In the genomic region with DNA sequence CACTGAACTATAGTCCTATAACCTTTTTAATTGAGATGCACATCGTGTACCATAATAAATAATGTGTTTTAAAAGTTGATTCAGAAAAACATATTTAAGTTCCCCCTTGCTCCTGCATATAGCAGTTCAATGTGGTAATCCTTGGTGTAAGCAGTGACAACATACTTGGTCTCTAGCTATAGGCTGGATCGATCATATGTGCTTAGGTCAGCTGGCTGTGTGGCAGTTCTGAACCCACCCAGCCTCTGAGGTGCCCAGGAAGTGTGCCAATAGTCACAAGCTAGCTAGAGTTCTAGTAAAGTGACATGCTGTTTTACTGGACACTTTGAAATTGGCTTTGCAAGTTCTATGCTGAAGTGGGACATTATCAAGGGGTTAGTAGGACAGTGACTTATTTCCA, we compare ENCODE assay signal across 22 mouse cellular contexts.
A peak's percentile ranks its signal among the peaks of the same experiment; 100 is the strongest.
DNase-seq lines count a peak whose midpoint lies in the region; ATAC-seq lines count a peak whose summit lies in the region.
"Had no signal": no experiment of that assay in that cellular context is flagged by ENCODE, and none has a peak within 500 bp of the region (broad histone marks: within the 10 kb centered on the region; RNA-seq: fewer than 3 reads in every experiment).

No protein-coding gene starts in this region.

- no peaks in the 10 kb centered on the region for H3K27me3 ChIP-seq in heart, embryonic 10.5 days (ENCODE audit: insufficient read depth, poor library complexity, severe bottlenecking)
- H3K27me3 ChIP-seq: CH12.LX, Patski had no signal

- no peaks in the 10 kb centered on the region for H3K4me1 ChIP-seq in heart, embryonic 10.5 days

- 82% methylated on average over 2 of the region's 2 CpGs for WGBS in heart, embryonic 10.5 days

- H3K27ac ChIP-seq in heart, embryonic 10.5 days, result no peak overlapping the region

- ATAC-seq in granulocyte monocyte progenitor cell, adult 5-6 weeks (replicated peaks; ENCODE audit: poor library complexity, severe bottlenecking), result peak; percentile 89
- ATAC-seq in megakaryocyte, adult 5-6 weeks (ENCODE audit: poor library complexity, severe bottlenecking), result peak; percentile 33; the same call in 1 of the 2 replicates
- ATAC-seq in megakaryocyte progenitor cell, adult 5-6 weeks (replicated peaks; ENCODE audit: poor library complexity), result peak; percentile 76
- ATAC-seq: activated CD4-positive, CD25-positive, alpha-beta regulatory T cell, adult 4 months; CD4-positive, CD25-positive, alpha-beta regulatory T cell, adult 4 months; Patski had no signal

- intact Hi-C loops in heart, postnatal 25 days (cut with DNase I), result no loop called here

- H3K9me3 ChIP-seq in heart, embryonic 10.5 days, result no peaks in the 10 kb centered on the region
- H3K9me3 ChIP-seq: G1E had no signal

- H3K4me3 ChIP-seq in heart, embryonic 10.5 days, result no peak overlapping the region

- no peaks in the 10 kb centered on the region for H3K36me3 ChIP-seq in heart, embryonic 10.5 days
- H3K36me3 ChIP-seq: G1E had no signal

- DNase-seq in heart, postnatal 25 days (ENCODE audit: low spot score), result no peak
- DNase-seq in adrenal gland, postnatal 4 days (ENCODE audit: low spot score in 2 of 2), result no peak
- DNase-seq in heart, embryonic 10.5 days (ENCODE audit: low spot score), result no peak
- DNase-seq: adrenal gland, adult 2 months; adrenal gland, adult 8-10 months; adrenal gland, postnatal 10 days; adrenal gland, postnatal 14 days; adrenal gland, postnatal 25 days; adrenal gland, postnatal 36 days; B cell, adult 2 months; cerebellum, adult 11 months; cerebellum, adult 11-12 months; cerebellum, adult 18-20 months; cerebellum, adult 2 months had no signal

Comparison
In these comparisons a context has a peak if more than half of its experiments do, and no peak if none do; other contexts are left out.
1. ATAC-seq: peak in every context shown above with its lines; median percentile 89 in granulocyte monocyte progenitor cell, adult 5-6 weeks; 76 in megakaryocyte progenitor cell, adult 5-6 weeks; 33 in megakaryocyte, adult 5-6 weeks.